Mouse (Mus musculus): Measurements from ENCODE around the gene Zgpat.

Zgpat gene

DNA sequence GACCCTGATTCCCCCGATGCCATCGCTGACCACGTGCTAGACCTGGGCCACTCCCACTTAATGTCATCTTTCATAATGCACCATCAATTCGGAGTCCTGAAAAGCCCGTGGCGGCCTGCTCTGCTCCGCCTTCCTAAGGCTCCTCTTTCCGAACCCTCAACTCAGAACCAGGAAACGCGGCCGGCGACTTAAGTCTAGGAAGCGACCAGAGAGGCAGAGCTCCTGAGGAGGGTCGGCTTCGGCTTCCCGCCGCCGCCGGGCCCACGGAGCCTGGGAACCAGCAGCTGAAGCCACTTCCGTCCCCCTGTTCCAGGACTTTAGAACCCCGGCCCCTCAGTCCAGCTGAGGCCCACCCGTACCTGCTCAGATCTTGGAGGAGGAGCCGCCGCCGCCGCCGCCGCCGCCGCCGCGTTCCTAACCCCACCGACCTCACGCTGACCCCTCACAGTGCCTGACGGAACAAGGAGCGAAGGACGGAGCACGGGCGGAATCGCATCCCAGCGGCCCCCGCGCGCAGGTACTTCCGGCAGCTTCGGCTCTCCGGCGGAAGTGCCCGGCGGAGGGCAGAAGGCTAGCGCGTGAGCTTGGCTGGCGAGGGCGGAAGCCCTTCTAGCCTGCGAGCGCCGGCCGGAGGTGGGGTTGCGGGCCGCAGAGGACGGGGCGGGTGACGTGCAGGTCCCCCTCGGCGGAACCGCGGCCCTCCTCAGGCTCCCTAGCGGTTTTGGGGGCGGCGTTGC lies at the start of gene Zgpat, which contains the start of gene Arfrp1:
Gene Zgpat, plus strand, starts transcription at position 69 of the 737 bp plus-strand sequence.
Gene Arfrp1, minus strand, starts transcription at position 545 of the 737 bp plus-strand sequence.
- peak; percentile 83 for DNase-seq (ENCODE audit: low spot score)

DNA sequence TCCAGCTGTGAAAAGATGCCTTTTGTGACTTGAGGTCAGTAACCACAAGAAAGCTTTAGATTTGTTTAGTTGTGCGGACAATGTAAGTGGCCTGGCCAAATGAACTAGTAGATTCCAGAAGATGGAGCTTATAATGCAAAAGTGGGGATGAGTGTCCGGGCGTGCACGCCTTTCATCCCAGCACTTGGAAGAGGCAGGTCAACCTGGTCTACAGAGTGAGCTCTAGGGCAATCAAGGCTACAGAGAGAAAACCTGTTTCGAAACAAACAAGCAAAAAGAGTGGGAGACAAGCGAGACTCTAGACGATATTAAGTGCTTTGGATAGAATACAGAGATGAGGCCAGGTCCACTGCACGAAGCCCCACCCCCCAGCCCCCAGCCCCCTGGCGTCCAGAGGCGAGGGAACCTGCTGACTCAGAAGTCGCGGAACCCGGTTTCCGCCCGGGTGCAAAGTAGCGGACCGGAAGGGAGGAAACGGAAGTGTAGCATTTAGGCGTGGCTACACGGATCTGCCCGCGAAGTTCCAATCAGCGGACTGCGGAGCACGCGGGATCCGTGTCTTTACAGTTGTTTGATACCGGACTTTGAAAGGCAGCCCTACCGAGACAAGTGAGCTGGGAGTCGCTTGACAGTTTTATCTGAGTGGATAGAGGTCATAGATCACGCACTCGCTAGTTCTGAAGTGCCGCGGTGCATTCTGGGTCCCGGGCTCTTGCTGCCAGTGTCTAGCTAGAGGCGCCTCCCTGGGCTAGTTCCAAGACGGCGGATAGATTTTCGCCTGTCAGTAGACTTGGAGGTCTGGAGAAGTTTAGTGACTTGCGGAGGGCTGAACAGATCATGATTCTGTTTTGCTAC lies 45.3 kb upstream of the Zgpat start, which contains the start of gene Rtel1:
Gene Rtel1, plus strand, starts transcription at position 492 of the 855 bp plus-strand sequence.
- peak; percentile 57 for DNase-seq (ENCODE audit: low spot score)

DNA sequence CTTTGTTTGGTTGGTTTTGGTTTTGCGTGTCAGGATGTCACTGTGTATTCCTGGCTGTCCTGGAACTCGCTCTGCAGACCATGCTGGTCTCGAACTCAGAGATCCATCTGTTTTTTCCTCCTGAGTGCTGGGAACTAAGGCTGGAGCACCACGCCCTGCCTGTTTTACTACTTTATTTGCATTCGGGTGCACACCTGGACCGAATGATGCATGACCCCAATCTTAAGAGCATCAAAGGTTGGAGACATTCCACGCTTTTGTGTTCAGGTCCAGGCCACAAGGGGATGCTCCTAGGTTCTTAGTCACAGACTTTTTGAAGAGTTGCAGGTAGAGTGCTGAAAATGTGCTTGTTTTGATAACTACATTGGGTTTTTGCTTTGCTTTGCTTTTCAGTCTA lies 44.6 kb upstream of the Zgpat start:
- no peak for DNase-seq (ENCODE audit: low spot score)

DNA sequence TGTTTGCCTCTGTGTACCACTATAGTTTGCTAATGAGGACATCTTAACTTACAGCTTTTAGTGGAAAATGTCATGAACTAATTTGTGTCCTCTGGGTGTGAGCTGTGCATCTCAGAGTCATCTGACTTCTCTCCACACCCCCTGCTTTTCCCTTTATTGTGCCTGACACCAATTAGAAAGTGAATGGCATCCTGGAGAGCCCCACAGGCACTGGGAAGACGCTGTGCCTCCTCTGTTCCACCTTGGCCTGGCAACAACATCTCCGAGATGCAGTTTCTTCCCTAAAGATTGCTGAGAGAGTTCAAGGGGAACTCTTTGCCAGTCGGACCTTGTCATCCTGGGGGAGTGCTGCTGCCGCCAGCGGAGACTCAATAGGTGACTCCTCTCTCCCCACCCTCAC lies 42.6 kb upstream of the Zgpat start:
- DNase-seq (ENCODE audit: low spot score): no peak

DNA sequence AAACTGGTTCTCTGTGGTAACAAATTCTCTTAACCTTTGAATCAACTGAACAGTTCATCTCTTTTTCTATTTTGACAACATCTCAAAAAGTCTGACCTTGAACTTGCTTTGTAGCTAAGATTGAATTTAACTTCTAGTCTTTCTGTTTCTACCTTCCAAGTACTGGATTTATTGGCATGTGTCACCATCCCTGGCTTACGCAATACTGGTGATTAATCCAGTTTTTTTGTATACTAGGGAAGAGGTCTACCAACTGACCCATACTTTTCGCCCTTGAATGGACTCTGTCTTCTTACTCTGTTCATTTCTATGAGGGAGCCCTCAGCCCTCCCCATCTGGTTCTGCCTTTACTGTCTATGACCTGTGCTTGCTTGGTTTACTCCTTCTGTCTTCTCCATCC lies 38.6 kb upstream of the Zgpat start:
- DNase-seq (ENCODE audit: low spot score): no peak

DNA sequence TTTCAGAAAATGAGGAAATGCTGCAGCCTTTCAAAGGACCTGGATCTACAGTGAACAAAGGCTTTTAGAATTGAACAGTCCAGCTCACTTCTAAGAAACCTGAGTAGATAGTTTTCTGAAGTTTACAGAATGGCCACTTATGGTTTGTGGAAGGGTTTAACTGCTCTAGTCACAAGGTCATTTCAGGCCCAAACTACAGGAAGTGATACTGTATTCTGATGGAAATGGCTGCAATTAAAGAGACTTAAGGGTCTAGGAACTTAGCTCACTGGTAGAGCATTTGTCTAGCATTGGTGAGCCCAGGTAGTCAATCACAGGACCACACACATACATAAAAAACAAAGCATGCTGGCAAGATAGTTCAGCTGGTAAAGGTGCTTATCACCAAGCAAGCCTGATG lies 32.2 kb upstream of the Zgpat start:
- DNase-seq (ENCODE audit: low spot score): no peak

DNA sequence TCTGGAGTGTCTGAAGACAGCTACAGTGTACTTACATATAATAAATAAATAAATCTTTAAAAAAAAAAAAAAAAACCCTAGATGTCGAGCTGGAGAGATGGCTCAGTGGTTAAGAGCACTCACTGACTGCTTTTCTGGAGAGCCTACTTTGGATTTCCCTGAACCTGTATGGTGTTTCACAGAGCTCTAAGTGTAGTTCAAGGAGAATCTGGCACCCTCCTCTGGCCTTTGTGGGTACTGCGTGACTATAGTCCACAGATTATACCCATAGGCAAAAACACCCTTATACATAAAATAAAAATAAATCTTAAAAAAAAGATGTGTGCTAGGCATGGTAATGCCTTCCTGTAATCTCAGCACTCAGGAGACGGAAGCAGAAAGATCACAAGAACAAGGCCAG lies 30.7 kb upstream of the Zgpat start:
- no peak for DNase-seq (ENCODE audit: low spot score)

DNA sequence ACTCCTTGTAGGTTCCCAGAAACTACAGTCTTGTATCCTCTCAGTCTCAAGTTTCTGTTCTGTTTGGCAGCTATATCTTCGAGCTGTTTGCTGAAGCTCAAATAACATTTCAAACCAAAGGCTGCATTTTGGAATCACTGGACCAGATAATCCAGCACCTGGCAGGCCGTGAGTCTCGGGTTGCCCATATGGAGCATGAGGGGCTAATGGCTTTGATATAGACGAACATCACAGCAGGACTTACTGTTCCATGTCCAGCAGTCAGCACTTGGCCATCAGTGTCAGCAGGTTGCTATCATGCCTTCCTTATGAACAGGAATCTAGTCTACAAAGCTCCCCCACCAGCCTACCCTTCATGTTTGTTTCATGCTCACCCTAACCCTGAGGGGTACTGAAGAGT lies 24.3 kb upstream of the Zgpat start:
- no peak for DNase-seq (ENCODE audit: low spot score)

DNA sequence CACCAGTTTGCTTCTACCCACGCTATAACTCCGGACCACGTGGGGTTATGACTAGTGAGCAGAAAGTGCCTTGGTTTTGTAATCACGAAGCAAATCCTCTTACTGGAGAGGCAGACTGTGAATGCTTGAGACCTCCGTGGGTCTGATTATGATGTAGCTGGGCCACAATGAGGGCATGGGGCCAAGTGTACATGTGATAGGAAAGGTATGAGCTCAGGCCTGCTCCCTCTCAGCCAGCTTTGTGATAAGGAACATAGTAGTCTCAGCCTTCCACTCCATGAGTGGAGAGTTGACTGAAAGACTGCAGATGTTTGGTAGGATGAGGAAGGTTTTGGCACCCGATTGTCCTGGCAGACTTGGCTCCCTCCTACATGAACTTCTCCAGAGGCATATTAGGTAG lies 22.0 kb upstream of the Zgpat start:
- DNase-seq (ENCODE audit: low spot score): no peak

DNA sequence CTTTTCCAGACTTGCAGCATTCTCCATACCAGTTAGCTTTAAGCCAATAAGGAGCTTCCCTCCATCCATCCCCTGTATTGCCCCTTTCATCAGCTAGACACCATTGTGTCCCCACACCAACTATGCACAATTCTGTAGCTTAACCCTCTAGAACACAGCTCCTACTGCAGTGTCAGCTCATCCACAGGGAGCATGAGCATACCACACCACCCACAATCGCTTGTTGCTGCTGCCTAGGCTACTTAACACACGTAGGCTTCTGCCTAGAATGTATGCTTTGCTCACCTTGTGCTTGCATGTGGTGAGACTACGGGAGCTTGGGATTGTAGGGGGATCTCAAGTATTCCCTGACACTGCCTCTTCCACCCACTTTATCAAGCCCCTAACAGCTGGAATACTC lies 7.9 kb upstream of the Zgpat start:
- no peak for DNase-seq (ENCODE audit: low spot score)

DNA sequence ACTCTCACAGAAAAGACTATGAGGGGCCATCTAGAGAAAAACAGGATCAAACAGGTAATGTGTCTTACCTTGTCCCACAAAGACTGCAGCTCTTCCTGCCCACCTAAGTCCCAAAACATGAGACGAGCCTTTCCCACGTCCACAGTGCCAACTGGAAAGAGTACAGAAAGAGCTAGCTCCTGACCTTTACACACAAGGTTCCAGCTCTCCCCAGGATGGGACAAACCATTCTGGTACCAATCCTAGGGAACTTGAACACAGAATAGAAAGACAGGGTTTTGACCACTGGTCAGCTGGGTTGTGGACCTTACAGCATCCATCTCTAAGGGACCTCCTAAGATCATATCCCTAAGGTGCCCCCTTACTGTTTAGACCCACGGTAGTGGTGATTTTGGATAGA lies 782 bp upstream of the Zgpat start:
- no peak for DNase-seq (ENCODE audit: low spot score)

DNA sequence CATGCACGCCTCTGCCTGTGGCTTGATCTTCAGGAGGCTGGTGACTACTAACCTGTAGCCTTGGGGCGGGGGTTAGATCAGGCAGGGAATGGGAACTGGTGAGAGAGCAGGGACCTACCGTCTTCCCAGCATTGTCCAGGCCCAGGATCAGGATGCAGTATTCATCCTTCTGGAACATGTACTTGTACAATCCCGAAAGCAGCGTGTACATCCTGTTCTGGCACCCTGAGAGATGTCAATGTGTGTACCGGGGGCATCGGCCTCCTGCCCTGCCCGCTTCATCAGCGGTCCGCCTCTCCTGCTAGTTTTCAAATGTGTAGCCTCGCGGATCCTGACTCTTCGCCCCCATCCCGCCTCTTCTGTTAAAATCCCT lies 255 bp upstream of the Zgpat start:
- DNase-seq (ENCODE audit: low spot score): no peak

DNA sequence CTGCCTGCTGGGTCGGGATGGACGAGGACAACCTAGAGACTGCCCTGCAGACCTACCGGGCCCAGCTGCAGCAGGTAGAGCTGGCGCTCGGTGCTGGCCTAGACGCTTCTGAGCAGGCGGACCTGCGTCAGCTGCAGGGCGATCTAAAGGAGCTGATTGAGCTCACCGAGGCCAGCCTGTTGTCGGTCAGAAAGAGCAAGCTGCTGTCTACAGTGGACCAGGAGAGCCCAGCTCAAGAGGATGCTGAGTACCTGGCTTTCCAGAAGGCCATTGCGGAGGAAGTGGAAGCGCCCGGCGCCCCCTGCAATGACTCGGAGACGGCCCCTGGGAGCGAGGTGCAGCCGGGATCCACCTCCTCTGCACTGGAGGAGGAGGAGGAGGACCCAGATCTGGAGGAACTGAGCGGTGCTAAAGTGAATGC lies 937 bp downstream of the Zgpat start:
- DNase-seq (ENCODE audit: low spot score): no peak

DNA sequence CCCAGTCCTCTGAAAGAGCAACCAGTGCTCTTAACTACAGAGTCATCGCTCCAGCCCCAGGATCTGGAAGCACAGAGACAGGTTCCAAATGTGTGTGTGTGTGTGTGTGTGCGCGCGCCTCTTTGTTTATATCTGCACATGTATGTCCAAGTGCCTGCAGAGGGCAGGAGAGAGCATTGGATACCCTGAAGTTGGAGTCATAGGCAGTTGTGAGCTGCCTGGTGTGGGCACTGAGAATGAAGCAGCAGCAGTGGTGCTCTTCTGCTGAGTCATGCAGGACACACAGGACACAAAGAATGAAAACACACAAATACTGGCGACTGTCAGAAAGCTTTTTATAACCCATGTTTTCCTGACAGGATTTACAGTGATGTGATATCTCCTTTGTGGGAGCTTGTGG lies 5.3 kb downstream of the Zgpat start:
- DNase-seq (ENCODE audit: low spot score): no peak

DNA sequence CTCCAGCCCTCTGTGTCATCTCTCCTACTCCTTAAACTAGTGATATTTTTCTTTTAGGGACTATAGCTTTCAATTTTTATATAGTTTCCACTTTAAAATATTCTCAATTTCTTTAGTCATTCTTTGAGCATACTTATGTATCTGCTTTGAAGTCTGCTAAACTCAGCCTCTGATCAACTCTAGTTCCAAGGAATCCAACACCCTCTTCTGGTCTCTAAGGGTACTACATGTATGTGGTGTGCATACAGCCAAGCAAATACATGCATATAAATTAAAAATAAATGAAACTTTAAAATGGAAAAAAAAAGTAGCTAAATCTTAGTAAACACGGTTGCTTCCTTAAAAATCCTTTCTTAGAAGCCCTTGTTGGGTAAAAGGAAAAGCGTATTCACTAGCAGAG lies 11.1 kb downstream of the Zgpat start:
- DNase-seq (ENCODE audit: low spot score): no peak

DNA sequence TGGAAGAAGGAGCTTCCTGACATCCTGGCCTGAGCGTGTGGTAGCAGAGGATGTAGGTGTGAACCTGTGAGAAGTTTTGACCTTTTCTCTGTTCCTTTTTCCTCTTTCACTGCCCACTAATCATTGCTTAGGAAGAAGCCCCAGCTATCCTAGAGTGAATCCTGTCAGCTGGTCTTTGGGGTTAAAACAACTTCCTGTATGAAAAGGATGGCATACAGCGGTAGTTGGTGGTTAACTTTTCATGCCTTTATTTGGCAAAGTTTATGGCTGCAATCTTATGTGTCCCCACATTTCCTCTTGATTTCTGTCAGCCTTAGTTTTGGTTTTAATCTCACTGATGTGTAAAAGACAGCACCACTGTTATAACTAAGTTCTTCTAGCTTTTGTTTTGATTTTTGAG lies 12.5 kb downstream of the Zgpat start:
- DNase-seq (ENCODE audit: low spot score): no peak

DNA sequence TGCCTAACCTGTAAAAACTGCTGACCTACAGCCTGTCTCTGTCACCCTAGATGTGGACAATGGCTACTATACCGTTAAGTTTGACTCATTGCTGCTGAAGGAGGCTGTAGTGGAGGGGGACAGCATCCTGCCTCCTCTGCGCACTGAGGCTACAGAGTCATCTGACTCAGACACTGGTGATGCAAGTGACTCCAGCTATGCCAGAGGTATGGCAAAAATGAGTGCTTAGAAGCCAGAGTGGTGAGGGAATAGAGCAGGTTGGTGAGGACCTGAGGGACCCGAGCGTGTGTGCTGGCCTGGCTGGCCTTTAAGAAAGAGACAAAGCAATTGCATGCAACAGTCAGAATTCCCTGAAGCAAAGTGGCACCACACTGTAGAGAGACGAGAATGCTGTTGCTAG lies 14.0 kb downstream of the Zgpat start:
- no peak for DNase-seq (ENCODE audit: low spot score)

DNA sequence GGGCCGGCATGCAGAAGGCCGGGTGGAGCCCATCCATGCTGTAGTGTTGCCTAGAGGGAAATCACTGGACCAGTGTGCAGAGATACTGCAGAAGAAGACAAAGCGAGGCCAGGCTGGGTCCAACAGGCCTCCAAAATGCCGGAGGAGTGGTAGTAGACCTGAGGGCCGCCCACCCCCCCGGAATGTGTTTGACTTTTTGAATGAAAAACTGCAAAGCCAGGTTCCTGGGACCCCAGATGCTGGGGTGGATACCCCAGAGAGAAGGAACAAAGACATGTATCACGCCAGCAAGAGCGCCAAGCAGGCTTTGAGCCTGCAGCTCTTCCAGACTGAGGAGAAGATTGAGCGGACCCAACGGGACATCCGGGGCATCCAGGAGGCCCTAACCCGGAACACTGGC lies 15.1 kb downstream of the Zgpat start, which contains the start of gene Lime1:
Gene Lime1, plus strand, starts transcription at position 301 of the 400 bp plus-strand sequence.
- DNase-seq (ENCODE audit: low spot score): no peak

DNA sequence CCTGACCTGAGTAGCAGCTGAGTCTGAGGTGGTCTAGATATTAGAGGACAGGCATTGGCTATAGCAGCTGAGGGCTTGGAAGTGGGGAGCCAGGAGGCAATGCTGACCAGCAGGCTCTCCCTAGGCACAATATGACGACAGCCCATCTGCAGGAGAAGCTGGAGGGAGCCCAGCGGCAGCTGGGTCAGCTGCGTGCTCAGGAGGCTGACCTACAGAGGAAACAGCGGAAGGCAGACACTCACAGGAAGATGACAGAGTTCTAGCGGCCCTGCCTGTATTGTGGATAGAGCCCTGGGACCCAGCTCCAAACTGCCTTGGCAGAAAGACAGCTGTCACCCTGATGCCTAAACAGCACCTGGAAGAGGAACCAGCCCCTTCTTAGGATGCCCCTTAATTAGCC lies 15.5 kb downstream of the Zgpat start:
- DNase-seq (ENCODE audit: low spot score): no peak

DNA sequence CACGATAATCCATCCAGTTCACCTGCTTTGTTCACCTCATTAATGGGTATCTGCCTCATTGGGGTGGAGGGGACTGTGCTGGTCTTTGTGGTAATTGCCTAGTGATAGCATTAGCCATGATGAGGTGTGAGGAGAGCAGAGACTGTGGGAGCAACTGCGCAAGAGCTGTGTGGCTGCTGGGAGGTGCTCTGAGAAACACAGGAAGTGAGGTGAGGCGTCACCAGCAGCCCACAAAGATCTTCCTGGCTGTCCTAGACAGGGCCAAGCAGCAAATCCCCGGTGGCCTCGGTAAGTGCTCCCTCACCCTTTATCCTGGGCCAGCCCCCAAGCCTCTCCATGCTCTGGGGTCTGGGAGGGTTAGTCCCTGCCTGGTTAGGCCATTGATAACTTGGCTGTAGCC lies 16.4 kb downstream of the Zgpat start:
- DNase-seq (ENCODE audit: low spot score): no peak

DNA sequence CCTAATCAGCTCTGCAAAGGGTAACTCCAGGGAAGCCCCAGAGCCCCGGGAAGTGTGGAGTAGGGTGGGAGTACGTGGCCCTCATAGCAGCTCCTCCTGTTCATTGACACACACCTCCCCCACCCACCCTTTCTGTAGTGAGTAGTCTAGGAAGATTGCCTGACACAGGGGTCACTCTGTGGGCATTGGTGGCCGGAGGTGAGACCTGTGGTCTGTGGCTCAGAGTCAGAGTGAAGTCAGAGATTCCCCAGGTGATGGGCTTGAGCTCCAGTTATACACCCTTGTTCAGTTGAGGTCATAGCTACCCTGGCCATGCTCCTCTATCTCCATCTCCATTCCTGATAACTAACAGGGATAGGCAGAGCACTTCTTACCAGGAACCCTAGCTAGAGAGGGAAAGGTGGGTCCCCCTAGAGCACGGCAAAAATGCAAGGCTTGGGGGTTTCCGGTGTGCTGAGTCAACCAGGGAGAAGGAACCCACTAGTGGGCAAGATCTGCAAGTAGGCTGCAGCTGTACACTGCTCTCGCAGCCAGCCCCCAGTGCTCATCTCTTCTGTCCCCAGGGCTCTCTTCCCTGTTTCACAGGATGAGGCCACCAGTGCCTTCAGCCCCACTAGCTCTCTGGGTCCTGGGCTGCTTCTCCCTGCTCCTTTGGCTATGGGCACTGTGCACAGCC lies 17.0 kb downstream of the Zgpat start:
- no peak for DNase-seq (ENCODE audit: low spot score)

DNA sequence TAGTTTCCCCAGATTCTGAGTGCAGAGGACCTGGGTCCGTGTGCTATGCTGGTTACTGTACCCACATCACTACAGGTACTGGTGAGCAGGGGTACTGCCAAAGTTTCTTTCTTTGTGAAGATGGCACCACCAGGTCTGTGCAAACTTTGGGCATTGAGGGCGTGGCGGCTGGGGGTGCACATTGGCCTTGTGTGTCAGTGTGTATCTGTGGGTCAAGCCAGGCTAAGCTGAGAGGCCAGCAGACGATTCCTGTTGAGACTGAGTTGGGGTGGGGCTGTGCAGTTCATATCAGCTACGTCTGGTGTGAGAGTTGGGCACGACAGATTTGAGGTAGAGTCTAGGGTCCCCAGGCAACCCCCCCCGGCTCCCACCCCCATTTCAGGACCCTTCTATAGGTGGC lies 19.7 kb downstream of the Zgpat start:
- no peak for DNase-seq (ENCODE audit: low spot score)

DNA sequence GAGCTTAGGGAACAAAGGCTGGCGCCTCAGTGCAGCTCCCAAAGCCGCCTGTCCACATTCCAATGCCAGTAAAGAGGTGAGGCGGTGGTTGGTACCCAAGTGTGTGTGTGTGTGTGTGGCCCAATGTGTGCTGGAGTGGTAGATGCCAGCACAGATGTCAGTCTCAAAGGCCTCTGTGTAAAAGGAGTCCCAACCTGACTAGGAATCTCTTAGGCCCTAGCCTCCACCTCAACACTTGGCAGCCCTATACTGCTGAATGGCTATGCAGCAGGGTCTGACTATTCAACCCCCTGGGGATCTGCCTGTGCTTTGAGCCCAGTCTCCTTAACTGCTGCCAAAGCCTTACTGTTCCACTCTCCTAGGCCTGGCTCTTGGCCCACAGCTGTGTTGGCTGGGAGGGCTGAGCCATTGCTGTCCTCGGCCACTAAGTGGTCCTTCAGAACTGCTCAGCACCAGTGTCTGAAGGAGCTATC lies 20.2 kb downstream of the Zgpat start:
- peak; percentile 22 for DNase-seq (ENCODE audit: low spot score)

Measured in ovary, adult 18-20 months (tissue).